Comparison of ENCODE assay signal across 8 mouse cellular contexts in genomic region chr13:52079678-52080246, GRCm38 (mm10).
DNase-seq lines count a peak whose midpoint lies in the region; ATAC-seq lines count a peak whose summit lies in the region.

No protein-coding gene starts in this region.

- no peak for DNase-seq in kidney, adult 8-10 months
- DNase-seq in lung, postnatal 10 days: peak; percentile 42
- no peak for DNase-seq in cerebellum, adult 11-12 months
- DNase-seq in thymus, adult 18-20 months: no peak
- DNase-seq in spleen, postnatal 14 days (ENCODE audit: low spot score in 2 of 2): no peak

- no peaks in the 10 kb centered on the region for H3K36me3 ChIP-seq in kidney, embryonic 16.5 days (ENCODE audit: insufficient read depth, low read length)
- no peaks in the 10 kb centered on the region for H3K36me3 ChIP-seq in heart, embryonic 16.5 days (ENCODE audit: control insufficient read depth, insufficient read depth)

- no peaks in the 10 kb centered on the region for H3K27me3 ChIP-seq in kidney, embryonic 16.5 days (ENCODE audit: insufficient read depth, low read length)
- H3K27me3 ChIP-seq in heart, embryonic 16.5 days (ENCODE audit: control insufficient read depth, insufficient read depth, low read length): no peaks in the 10 kb centered on the region

- H3K9ac ChIP-seq in kidney, embryonic 16.5 days (replicated peaks; ENCODE audit: low read length): 0 out of 2 replicates have a peak overlapping the region, but pooled peaks have one; percentile 8
- H3K9ac ChIP-seq in heart, embryonic 16.5 days (ENCODE audit: low read length): peak overlapping the region; percentile 66

- no peak overlapping the region for H3K4me3 ChIP-seq in kidney, embryonic 16.5 days (ENCODE audit: low read length)
- H3K4me3 ChIP-seq in heart, embryonic 16.5 days (ENCODE audit: low read length): no peak overlapping the region

- no peaks in the 10 kb centered on the region for H3K9me3 ChIP-seq in kidney, embryonic 16.5 days (ENCODE audit: low read length)
- no peaks in the 10 kb centered on the region for H3K9me3 ChIP-seq in heart, embryonic 16.5 days (replicated peaks; ENCODE audit: control insufficient read depth, low read length)

- H3K4me1 ChIP-seq in kidney, embryonic 16.5 days (ENCODE audit: insufficient read depth, low read length): peaks cover 20% of the 10 kb centered on the region; the same call in 1 of the 2 replicates
- H3K4me1 ChIP-seq in heart, embryonic 16.5 days (ENCODE audit: control insufficient read depth, insufficient read depth, low read length): peaks cover 46% of the 10 kb centered on the region

- no peak overlapping the region for H3K4me2 ChIP-seq in kidney, embryonic 16.5 days (replicated peaks; ENCODE audit: low read depth, low read length)
- H3K4me2 ChIP-seq in heart, embryonic 16.5 days (ENCODE audit: low read depth, low read length): peak overlapping the region; percentile 53

- peak overlapping the region; percentile 26; the same call in 1 of the 2 replicates for H3K27ac ChIP-seq in kidney, embryonic 16.5 days (ENCODE audit: low read length)
- H3K27ac ChIP-seq in heart, embryonic 16.5 days (ENCODE audit: low read length): peak overlapping the region; percentile 93

- ATAC-seq in kidney, embryonic 16.5 days (ENCODE audit: low FRiP score, low TSS enrichment): no peak
- ATAC-seq in common myeloid progenitor, adult 5-6 weeks (replicated peaks; ENCODE audit: low read depth, poor library complexity, severe bottlenecking): 0 out of 2 replicates have a peak, but pooled peaks have one; percentile 27
- peak; percentile 89 for ATAC-seq in heart, embryonic 16.5 days (replicated peaks; ENCODE audit: extremely low read depth, insufficient read depth, low FRiP score)

- 50% methylated on average over 14 of the region's 14 CpGs for WGBS in kidney, embryonic 16.5 days
- 7% methylated on average over 14 of the region's 14 CpGs for WGBS in heart, embryonic 16.5 days
